Mouse (Mus musculus): ENCODE results near the gene Mdfic.

- TF ChIP-seq POLR2A (IDR thresholded peaks at IDR 0.05; ENCODE audit: extremely low read depth, insufficient read depth, low read length) (no peak), CTCF (IDR thresholded peaks at IDR 0.05; ENCODE audit: extremely low read depth, insufficient read depth, low read length) (no peak)
Measured at GRCm38 (mm10) chr6:15721716-15722031, 1.2 kb downstream of the Mdfic start.
